Mouse (Mus musculus): ENCODE measurements around the gene Trim50. TPM values are rescaled to one million over a fixed set of nuclear protein-coding genes. Genes with fewer than 3 reads are reported as not detected.

The Trim50 gene
- polyA plus RNA-seq, 1 experiment from 2014 or later, result not detected

- ATAC-seq (replicated peaks; ENCODE audit: low FRiP score, low read depth) (peak; percentile 84), DNase-seq (ENCODE audit: low spot score) (peak; percentile 93)
- peaks cover 5% of the 10 kb centered on the region for H3K4me1 ChIP-seq (replicated peaks; ENCODE audit: insufficient read depth, low read length)
- H3K36me3 ChIP-seq (ENCODE audit: insufficient read depth, low read length), result peaks cover 21% of the 10 kb centered on the region
- peak within 1 kb of the TSS; percentile 91 for H3K27ac ChIP-seq
- peak within 1 kb of the TSS; percentile 93 for H3K4me3 ChIP-seq (replicated peaks; ENCODE audit: low read depth, low read length)
- H3K27me3 ChIP-seq (ENCODE audit: insufficient read depth, low read length), result no peaks in the 10 kb centered on the region
- TF ChIP-seq CTCF (IDR thresholded peaks at IDR 0.05; ENCODE audit: low read depth), result no peak
- H3K4me2 ChIP-seq (ENCODE audit: low read length), result peak within 1 kb of the TSS; percentile 95
- H3K9me3 ChIP-seq (replicated peaks; ENCODE audit: low read length), result no peaks in the 10 kb centered on the region
- under 1% methylated on average over 92 of the region's 110 CpGs for WGBS
- H3K9ac ChIP-seq (ENCODE audit: low read depth, low read length), result peak within 1 kb of the TSS; percentile 98
Measured at GRCm38 (mm10) chr5:135394004-135394823, 41.1 kb downstream of the Trim50 start, which contains the start of gene Pom121. Gene Pom121, minus strand, starts transcription at chr5:135394546.

GRCm38 (mm10) chr5:135395826-135396225 lies 42.7 kb downstream of the Trim50 start:
- no peak overlapping the region for H3K9ac ChIP-seq (ENCODE audit: low read depth, low read length)
- H3K36me3 ChIP-seq (ENCODE audit: insufficient read depth, low read length), result peaks cover 12% of the 10 kb centered on the region; the same call in 1 of the 2 replicates
- 53% methylated on average over 5 of the region's 5 CpGs for WGBS
- no peak overlapping the region for H3K4me3 ChIP-seq (replicated peaks; ENCODE audit: low read depth, low read length)
- no peaks in the 10 kb centered on the region for H3K27me3 ChIP-seq (ENCODE audit: insufficient read depth, low read length)
- H3K4me1 ChIP-seq (replicated peaks; ENCODE audit: insufficient read depth, low read length), result peaks cover 5% of the 10 kb centered on the region
- no peak overlapping the region for H3K27ac ChIP-seq
- no peaks in the 10 kb centered on the region for H3K9me3 ChIP-seq (replicated peaks; ENCODE audit: low read length)
- peak; percentile 85 for TF ChIP-seq CTCF (IDR thresholded peaks at IDR 0.05; ENCODE audit: low read depth)
- DNase-seq (ENCODE audit: low spot score), result peak; percentile 84
- no peak for ATAC-seq (replicated peaks; ENCODE audit: low FRiP score, low read depth)
- no peak overlapping the region for H3K4me2 ChIP-seq (ENCODE audit: low read length)

- no peak for ATAC-seq (replicated peaks; ENCODE audit: low FRiP score, low read depth)
- WGBS, result 53% methylated on average over 6 of the region's 6 CpGs
- Histone ChIP-seq H3K9me3 (replicated peaks; ENCODE audit: low read length) (no peaks in the 10 kb centered on the region), H3K27ac (no peak overlapping the region), H3K9ac (ENCODE audit: low read depth, low read length) (no peak overlapping the region), H3K4me2 (ENCODE audit: low read length) (no peak overlapping the region), H3K36me3 (ENCODE audit: insufficient read depth, low read length) (no peaks in the 10 kb centered on the region), H3K4me1 (replicated peaks; ENCODE audit: insufficient read depth, low read length) (no peaks in the 10 kb centered on the region), H3K4me3 (replicated peaks; ENCODE audit: low read depth, low read length) (no peak overlapping the region), H3K27me3 (ENCODE audit: insufficient read depth, low read length) (no peaks in the 10 kb centered on the region)
- no peak for TF ChIP-seq CTCF (IDR thresholded peaks at IDR 0.05; ENCODE audit: low read depth)
- DNase-seq (ENCODE audit: low spot score), result peak; percentile 13
Measured at GRCm38 (mm10) chr5:135399382-135399781, 46.3 kb downstream of the Trim50 start.

- WGBS, result 2% methylated on average over 2 of the region's 2 CpGs
- peak; percentile 95 for TF ChIP-seq CTCF (IDR thresholded peaks at IDR 0.05; ENCODE audit: low read depth)
- Histone ChIP-seq H3K36me3 (ENCODE audit: insufficient read depth, low read length) (no peaks in the 10 kb centered on the region), H3K9me3 (replicated peaks; ENCODE audit: low read length) (no peaks in the 10 kb centered on the region), H3K4me2 (ENCODE audit: low read length) (no peak overlapping the region), H3K4me1 (replicated peaks; ENCODE audit: insufficient read depth, low read length) (no peaks in the 10 kb centered on the region), H3K27ac (no peak overlapping the region), H3K4me3 (replicated peaks; ENCODE audit: low read depth, low read length) (no peak overlapping the region), H3K27me3 (ENCODE audit: insufficient read depth, low read length) (no peaks in the 10 kb centered on the region), H3K9ac (ENCODE audit: low read depth, low read length) (no peak overlapping the region)
- peak; percentile 90 for DNase-seq (ENCODE audit: low spot score)
- peak; percentile 62 for ATAC-seq (replicated peaks; ENCODE audit: low FRiP score, low read depth)
Measured at GRCm38 (mm10) chr5:135400244-135400643, 47.1 kb downstream of the Trim50 start.

- H3K27ac ChIP-seq, result no peak overlapping the region
- H3K9ac ChIP-seq (ENCODE audit: low read depth, low read length), result no peak overlapping the region
- no peak for TF ChIP-seq CTCF (IDR thresholded peaks at IDR 0.05; ENCODE audit: low read depth)
- WGBS, result 33% methylated on average over 20 of the region's 20 CpGs
- no peak overlapping the region for H3K4me2 ChIP-seq (ENCODE audit: low read length)
- no peaks in the 10 kb centered on the region for H3K9me3 ChIP-seq (replicated peaks; ENCODE audit: low read length)
- DNase-seq (ENCODE audit: low spot score), result peak; percentile 47
- H3K4me1 ChIP-seq (replicated peaks; ENCODE audit: insufficient read depth, low read length), result no peaks in the 10 kb centered on the region
- no peaks in the 10 kb centered on the region for H3K36me3 ChIP-seq (ENCODE audit: insufficient read depth, low read length)
- H3K27me3 ChIP-seq (ENCODE audit: insufficient read depth, low read length), result no peaks in the 10 kb centered on the region
- ATAC-seq (replicated peaks; ENCODE audit: low FRiP score, low read depth), result no peak; the same call in 1 of the 2 replicates
- no peak overlapping the region for H3K4me3 ChIP-seq (replicated peaks; ENCODE audit: low read depth, low read length)
Measured at GRCm38 (mm10) chr5:135404623-135405022, 51.5 kb downstream of the Trim50 start.

GRCm38 (mm10) chr5:135405437-135405836 lies 52.3 kb downstream of the Trim50 start:
- Histone ChIP-seq H3K4me1 (replicated peaks; ENCODE audit: insufficient read depth, low read length) (no peaks in the 10 kb centered on the region), H3K27ac (no peak overlapping the region), H3K9me3 (replicated peaks; ENCODE audit: low read length) (no peaks in the 10 kb centered on the region), H3K9ac (ENCODE audit: low read depth, low read length) (no peak overlapping the region), H3K4me3 (replicated peaks; ENCODE audit: low read depth, low read length) (no peak overlapping the region), H3K4me2 (ENCODE audit: low read length) (no peak overlapping the region), H3K27me3 (ENCODE audit: insufficient read depth, low read length) (no peaks in the 10 kb centered on the region), H3K36me3 (ENCODE audit: insufficient read depth, low read length) (no peaks in the 10 kb centered on the region)
- ATAC-seq (replicated peaks; ENCODE audit: low FRiP score, low read depth) (no peak), DNase-seq (ENCODE audit: low spot score) (no peak)
- WGBS, result 88% methylated on average over 9 of the region's 9 CpGs
- no peak for TF ChIP-seq CTCF (IDR thresholded peaks at IDR 0.05; ENCODE audit: low read depth)
